Mouse (Mus musculus) lung, postnatal 0 days (tissue): ENCODE data around the gene Akt2.

ENCODE experiments used
- CTCF ChIP-seq: IDR thresholded peaks from 2 replicates; pipeline ENCODE4 v1.5.1; 2016; ENCODE audit warnings: antibody characterized with exemption, mild to moderate bottlenecking
- EP300 ChIP-seq: IDR thresholded peaks from 2 replicates; pipeline ENCODE4 v1.6.1; 2016; ENCODE audit warnings: antibody characterized with exemption, mild to moderate bottlenecking, control low read depth

- TF ChIP-seq CTCF (no peak), EP300 (no peak)
These were observed 30.9 kb downstream of the Akt2 start for GRCm38 (mm10) chr7:27622234-27622633.
